Mouse (Mus musculus) small intestine, adult 2 months (tissue): Measurements from ENCODE around the gene Lsamp.

Source experiments
- CTCF ChIP-seq: fragments of 200-500 bp; IDR thresholded peaks from 2 replicates; pipeline ENCODE4 v1.5.1; 2012; ENCODE audit warnings: low read depth, mild to moderate bottlenecking, control low read depth, inconsistent platforms, low read length, moderate library complexity, mixed read lengths; ENCODE audit not compliant: insufficient replicate concordance, insufficient read length; ENCODE audit errors: extremely low read depth
- POLR2A ChIP-seq: fragments of 200-500 bp; IDR thresholded peaks from 2 replicates; pipeline ENCODE4 v1.6.1; 2012; ENCODE audit warnings: low read depth, mild to moderate bottlenecking, control low read depth, inconsistent platforms, low read length, moderate library complexity

GRCm38 (mm10) chr16:41125051-41125450 is 1140.9 kb downstream of the Lsamp start:
- TF ChIP-seq POLR2A (no peak), CTCF (no peak)
